12 mouse cellular contexts compared by ENCODE assay signal in the genomic region with DNA sequence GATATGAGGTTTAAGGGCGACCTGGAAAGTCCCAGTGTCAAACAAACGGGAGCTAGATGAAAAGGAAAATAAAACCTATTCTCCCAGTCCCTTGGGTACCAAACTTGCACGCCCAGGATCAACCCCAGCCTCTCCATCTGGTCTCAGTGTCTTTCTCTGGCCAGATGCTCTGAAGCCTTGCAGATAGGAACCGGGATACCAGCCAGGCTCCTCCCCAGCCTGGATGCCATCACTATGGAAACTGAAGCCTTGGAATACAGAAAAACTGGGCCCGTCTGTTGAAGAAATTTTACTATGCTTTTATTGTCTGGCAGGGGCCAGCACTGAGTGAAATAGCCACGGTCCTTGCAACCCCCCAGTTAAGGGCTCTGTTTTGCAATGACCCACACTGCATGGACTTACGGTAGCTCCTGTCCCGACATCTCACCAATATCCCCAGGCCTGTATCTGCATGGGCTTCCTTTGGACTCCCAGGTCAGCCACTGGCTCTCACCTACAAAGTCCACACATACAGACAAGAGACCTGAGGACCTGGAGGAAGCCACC. TPM values are rescaled to one million over a fixed set of nuclear protein-coding genes. Genes with fewer than 3 reads are reported as not detected.
A peak's percentile ranks its signal among the peaks of the same experiment; 100 is the strongest.
DNase-seq lines count a peak whose midpoint lies in the region; ATAC-seq lines count a peak whose summit lies in the region.
"Had no signal": no experiment of that assay in that cellular context is flagged by ENCODE, and none has a peak within 500 bp of the region (broad histone marks: within the 10 kb centered on the region; RNA-seq: fewer than 3 reads in every experiment).

No protein-coding gene starts in this region.

- H3K36me3 ChIP-seq in forebrain, embryonic 13.5 days (ENCODE audit: poor library complexity, severe bottlenecking): no peaks in the 10 kb centered on the region
- no peaks in the 10 kb centered on the region for H3K36me3 ChIP-seq in forebrain, embryonic 11.5 days (ENCODE audit: control insufficient read depth, insufficient read depth, low read length)
- H3K36me3 ChIP-seq in midbrain, embryonic 14.5 days (ENCODE audit: control insufficient read depth, insufficient read depth, low read length): no peaks in the 10 kb centered on the region
- H3K36me3 ChIP-seq in midbrain, embryonic 10.5 days: no peaks in the 10 kb centered on the region

- 65% methylated on average over 8 of the region's 8 CpGs for WGBS in forebrain, embryonic 13.5 days
- 71% methylated on average over 8 of the region's 8 CpGs for WGBS in forebrain, embryonic 11.5 days
- 50% methylated on average over 8 of the region's 8 CpGs for WGBS in midbrain, embryonic 14.5 days
- 61% methylated on average over 8 of the region's 8 CpGs for WGBS in midbrain, embryonic 10.5 days

- H3K4me3 ChIP-seq in forebrain, embryonic 13.5 days: no peak overlapping the region
- no peak overlapping the region for H3K4me3 ChIP-seq in forebrain, embryonic 11.5 days (ENCODE audit: low read depth, low read length)
- no peak overlapping the region for H3K4me3 ChIP-seq in midbrain, embryonic 14.5 days (replicated peaks; ENCODE audit: low read depth, low read length)
- H3K4me3 ChIP-seq in midbrain, embryonic 10.5 days: no peak overlapping the region

- no peaks in the 10 kb centered on the region for H3K27me3 ChIP-seq in forebrain, embryonic 13.5 days
- no peaks in the 10 kb centered on the region for H3K27me3 ChIP-seq in forebrain, embryonic 11.5 days (ENCODE audit: control insufficient read depth, insufficient read depth, low read length)
- H3K27me3 ChIP-seq in midbrain, embryonic 14.5 days (ENCODE audit: control insufficient read depth, insufficient read depth, low read length): no peaks in the 10 kb centered on the region
- peaks cover 19% of the 10 kb centered on the region; the same call in 1 of the 2 replicates for H3K27me3 ChIP-seq in midbrain, embryonic 10.5 days (ENCODE audit: low read depth, poor library complexity, severe bottlenecking)

- no peaks in the 10 kb centered on the region for H3K9me3 ChIP-seq in forebrain, embryonic 13.5 days (replicated peaks)
- H3K9me3 ChIP-seq in forebrain, embryonic 11.5 days (ENCODE audit: control insufficient read depth, low read length): no peaks in the 10 kb centered on the region
- no peaks in the 10 kb centered on the region for H3K9me3 ChIP-seq in midbrain, embryonic 14.5 days (ENCODE audit: control insufficient read depth, low read length)
- no peaks in the 10 kb centered on the region for H3K9me3 ChIP-seq in midbrain, embryonic 10.5 days (replicated peaks)

- DNase-seq in forebrain, embryonic 11.5 days (ENCODE audit: low spot score): no peak
- DNase-seq in midbrain, embryonic 14.5 days: peak; percentile 54
- no peak for DNase-seq in midbrain, embryonic 10.5 days (ENCODE audit: low spot score)
- DNase-seq in layer of hippocampus, postnatal 25 days (ENCODE audit: extremely low spot score in 1 of 2, low spot score in 1 of 2): peak; percentile 42 to 43
- DNase-seq in right cerebral cortex, postnatal 4 days: peak; percentile 49
- DNase-seq in cerebellum, adult 11 months: no peak
- no peak for DNase-seq in gastrocnemius, postnatal 25 days
- DNase-seq: adrenal gland, postnatal 14 days; cerebellum, postnatal 25 days had no signal

- H3K9ac ChIP-seq in forebrain, embryonic 13.5 days: no peak overlapping the region
- no peak overlapping the region for H3K9ac ChIP-seq in forebrain, embryonic 11.5 days (ENCODE audit: low read length)
- no peak overlapping the region for H3K9ac ChIP-seq in midbrain, embryonic 14.5 days (replicated peaks; ENCODE audit: low read length)

- H3K27ac ChIP-seq in forebrain, embryonic 13.5 days: peak overlapping the region; percentile 69
- H3K27ac ChIP-seq in forebrain, embryonic 11.5 days (ENCODE audit: low read depth, low read length): no peak overlapping the region
- H3K27ac ChIP-seq in midbrain, embryonic 14.5 days (replicated peaks; ENCODE audit: low read depth, low read length): no peak overlapping the region
- H3K27ac ChIP-seq in midbrain, embryonic 10.5 days (replicated peaks): no peak overlapping the region

- peak; percentile 77; the same call in 1 of the 2 replicates for ATAC-seq in forebrain, embryonic 13.5 days
- ATAC-seq in forebrain, embryonic 11.5 days (replicated peaks; ENCODE audit: low FRiP score): no peak
- no peak for ATAC-seq in midbrain, embryonic 14.5 days (ENCODE audit: low FRiP score, low TSS enrichment)

- no peak overlapping the region for H3K4me2 ChIP-seq in forebrain, embryonic 13.5 days
- no peak overlapping the region for H3K4me2 ChIP-seq in forebrain, embryonic 11.5 days (ENCODE audit: low read depth, low read length, severe bottlenecking)
- no peak overlapping the region for H3K4me2 ChIP-seq in midbrain, embryonic 14.5 days (ENCODE audit: low read length)

- peaks cover 26% of the 10 kb centered on the region for H3K4me1 ChIP-seq in forebrain, embryonic 13.5 days
- H3K4me1 ChIP-seq in forebrain, embryonic 11.5 days (replicated peaks; ENCODE audit: control insufficient read depth, insufficient read depth, low read length): peaks cover 5% of the 10 kb centered on the region; the same call in 1 of the 2 replicates
- H3K4me1 ChIP-seq in midbrain, embryonic 14.5 days (ENCODE audit: control insufficient read depth, insufficient read depth, low read length): peaks cover 7% of the 10 kb centered on the region
- H3K4me1 ChIP-seq in midbrain, embryonic 10.5 days: peaks cover 26% of the 10 kb centered on the region

RNA-seq across cellular contexts. Expression of a gene that starts 18.0 kb away (rescaled TPM):
- 1.2 and 2.0 TPM in 2 replicates for polyA plus RNA-seq in forebrain, embryonic 13.5 days (2015; fragmentation: Nextera tagmentation; extraction: Ambion mirVana)
- polyA plus RNA-seq in forebrain, embryonic 11.5 days (2014; fragmentation: Nextera tagmentation; extraction: Ambion mirVana): 1.3 and 1.4 TPM in 2 replicates
- polyA plus RNA-seq in midbrain, embryonic 14.5 days (2014; fragmentation: Nextera tagmentation; extraction: Ambion mirVana): 3.3 and 5.2 TPM in 2 replicates
- polyA plus RNA-seq in midbrain, embryonic 10.5 days (2016; fragmentation: Nextera tagmentation; extraction: Ambion mirVana): 9.3 and 16.8 TPM in 2 replicates
- 10 to 100 TPM; 72.7 to 76.4 TPM for total RNA-seq in layer of hippocampus, postnatal 25 days (2021)
- 10 to 100 TPM; 10.2 to 13.5 TPM for total RNA-seq in gastrocnemius, postnatal 25 days (2021)
- total RNA-seq: MEL had no signal
- polyA plus RNA-seq: liver, embryonic 16.5 days had no signal

RNA-seq across cellular contexts. Expression of a gene that starts 23.4 kb away (rescaled TPM):
- 75.3 and 76.3 TPM in 2 replicates for polyA plus RNA-seq in forebrain, embryonic 13.5 days (2015; fragmentation: Nextera tagmentation; extraction: Ambion mirVana)
- 70.0 and 78.2 TPM in 2 replicates for polyA plus RNA-seq in forebrain, embryonic 11.5 days (2014; fragmentation: Nextera tagmentation; extraction: Ambion mirVana)
- polyA plus RNA-seq in midbrain, embryonic 14.5 days (2014; fragmentation: Nextera tagmentation; extraction: Ambion mirVana): 61.7 and 65.1 TPM in 2 replicates
- 80.5 and 91.7 TPM in 2 replicates for polyA plus RNA-seq in midbrain, embryonic 10.5 days (2016; fragmentation: Nextera tagmentation; extraction: Ambion mirVana)
- total RNA-seq in layer of hippocampus, postnatal 25 days (2021): 10 to 100 TPM; 28.1 to 31.0 TPM
- total RNA-seq in gastrocnemius, postnatal 25 days (2021): 10 to 100 TPM in 1 of 2 experiments, 1 to 10 TPM in 1; 9.6 to 10.2 TPM

RNA-seq across cellular contexts. Expression of a gene that starts 59.5 kb away (rescaled TPM):
- 2.3 and 2.9 TPM in 2 replicates for polyA plus RNA-seq in forebrain, embryonic 13.5 days (2015; fragmentation: Nextera tagmentation; extraction: Ambion mirVana)
- polyA plus RNA-seq in forebrain, embryonic 11.5 days (2014; fragmentation: Nextera tagmentation; extraction: Ambion mirVana): 3.7 and 3.9 TPM in 2 replicates
- polyA plus RNA-seq in midbrain, embryonic 14.5 days (2014; fragmentation: Nextera tagmentation; extraction: Ambion mirVana): 3.4 and 4.1 TPM in 2 replicates
- polyA plus RNA-seq in midbrain, embryonic 10.5 days (2016; fragmentation: Nextera tagmentation; extraction: Ambion mirVana): 2.2 and 3.4 TPM in 2 replicates
- total RNA-seq in layer of hippocampus, postnatal 25 days (2021): 1 to 10 TPM; 7.1 to 8.5 TPM
- total RNA-seq in gastrocnemius, postnatal 25 days (2021): 1 to 10 TPM; 4.6 to 5.1 TPM

RNA-seq across cellular contexts. Expression of a gene that starts 59.6 kb away (rescaled TPM):
- 5.8 and 6.3 TPM in 2 replicates for polyA plus RNA-seq in forebrain, embryonic 13.5 days (2015; fragmentation: Nextera tagmentation; extraction: Ambion mirVana)
- polyA plus RNA-seq in forebrain, embryonic 11.5 days (2014; fragmentation: Nextera tagmentation; extraction: Ambion mirVana): 11.8 and 13.6 TPM in 2 replicates
- polyA plus RNA-seq in midbrain, embryonic 14.5 days (2014; fragmentation: Nextera tagmentation; extraction: Ambion mirVana): 5.4 and 6.2 TPM in 2 replicates
- polyA plus RNA-seq in midbrain, embryonic 10.5 days (2016; fragmentation: Nextera tagmentation; extraction: Ambion mirVana): 11.8 and 12.6 TPM in 2 replicates
- total RNA-seq in layer of hippocampus, postnatal 25 days (2021): 10 to 100 TPM in 1 of 2 experiments, 1 to 10 TPM in 1; 6.8 to 10.1 TPM
- total RNA-seq in gastrocnemius, postnatal 25 days (2021): 1 to 10 TPM; 3.6 to 4.0 TPM

Comparison
In these comparisons a context has a peak if more than half of its experiments do, and no peak if none do; other contexts are left out.
1. DNase-seq: peak in midbrain, embryonic 14.5 days (single experiment), layer of hippocampus, postnatal 25 days (2 of 2) and right cerebral cortex, postnatal 4 days (single experiment); none in forebrain, embryonic 11.5 days (single experiment), midbrain, embryonic 10.5 days (single experiment), cerebellum, adult 11 months (single experiment) and gastrocnemius, postnatal 25 days (single experiment).